Mouse (Mus musculus) forebrain, embryonic 12.5 days (tissue): Measurements from ENCODE around the gene Lrpprc. TPM values are rescaled to one million over a fixed set of nuclear protein-coding genes. Genes with fewer than 3 reads are reported as not detected.

ENCODE experiments used
- ATAC-seq: fragments of 200-750 bp; cut with Nextera tagmentation; 2 replicates; pipeline ENCODE4 v1.8.0; 2017; ENCODE audit warnings: moderate TSS enrichment; ENCODE audit not compliant: low FRiP score
- H3K27ac ChIP-seq: fragments of 300-500 bp; sonication (generic); 2 replicates; pipeline ENCODE4 v1.5.1; 2016; ENCODE audit warnings: mild to moderate bottlenecking
- H3K27me3 ChIP-seq: fragments of 300-500 bp; sonication (generic); 2 replicates; pipeline ENCODE4 v1.6.1; 2016; ENCODE audit warnings: mild to moderate bottlenecking
- H3K36me3 ChIP-seq: fragments of 300-500 bp; sonication (generic); replicated peaks from 2 replicates; pipeline ENCODE4 v1.6.1; 2016; ENCODE audit warnings: mild to moderate bottlenecking
- H3K4me1 ChIP-seq: fragments of 300-500 bp; sonication (generic); 2 replicates; pipeline ENCODE4 v1.6.1; 2016
- H3K4me2 ChIP-seq: fragments of 300-500 bp; sonication (generic); 2 replicates; pipeline ENCODE4 v1.6.1; 2016; ENCODE audit warnings: mild to moderate bottlenecking, moderate library complexity
- H3K4me3 ChIP-seq: fragments of 300-500 bp; sonication (generic); replicated peaks from 2 replicates; pipeline ENCODE4 v1.5.1; 2016; ENCODE audit warnings: mild to moderate bottlenecking
- H3K9ac ChIP-seq: fragments of 300-500 bp; sonication (generic); 2 replicates; pipeline ENCODE4 v1.6.1; 2016; ENCODE audit warnings: mild to moderate bottlenecking
- H3K9me3 ChIP-seq: fragments of 300-500 bp; sonication (generic); 2 replicates; pipeline ENCODE4 v1.6.1; 2016
- WGBS: fragments of 180-500 bp; shearing (Covaris S2); methylation state at CpG from one replicate; pipeline ENCODE4 v1.1.7; 2016; 5-methylcytosine and 5-hydroxymethylcytosine counted together
- polyA plus RNA-seq: library from polyadenylated mRNA; unstranded; fragments of >200 nt; fragmentation: Nextera tagmentation; extraction: Ambion mirVana; gene quantifications from 2 replicates; pipeline ENCODE4 v1.2.1, GENCODE M21; 2016

Gene Lrpprc
- polyA plus RNA-seq, 1 experiment from 2014 or later: 49.3 TPM

DNA sequence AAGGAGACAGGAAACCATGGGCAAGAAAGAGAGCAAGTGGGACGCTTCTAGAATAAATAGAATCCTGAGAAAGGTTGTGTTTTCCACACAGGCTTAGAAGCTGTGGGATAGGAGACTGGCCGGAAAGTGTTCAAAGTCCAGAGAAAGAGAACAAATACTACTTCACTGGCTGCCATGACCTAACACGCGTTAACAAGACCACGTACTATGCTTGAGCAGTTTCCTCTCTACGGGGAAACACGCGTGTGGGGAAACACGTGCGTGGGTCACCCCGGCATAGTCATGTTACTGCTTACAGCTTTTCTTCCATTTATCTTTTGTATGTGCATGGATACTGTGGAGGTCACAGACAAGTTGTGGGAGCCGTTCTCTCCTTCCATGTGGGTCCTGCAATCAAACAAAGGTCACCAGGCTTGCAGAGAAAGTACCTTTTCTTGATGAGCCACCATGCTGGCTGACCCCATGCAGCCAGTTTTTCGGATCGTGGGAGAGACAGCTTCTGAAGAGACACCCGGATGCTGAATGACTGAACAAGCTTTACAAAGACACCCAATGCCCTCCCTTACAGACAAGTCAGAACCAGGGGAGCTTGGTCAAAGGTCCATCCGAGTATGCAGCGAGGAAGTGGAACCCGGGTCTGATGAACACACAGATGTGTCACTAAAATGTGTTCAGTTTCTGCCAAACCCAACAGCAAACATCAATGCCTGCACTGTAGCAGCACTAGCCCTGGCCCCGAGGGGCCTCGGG, 2.0 kb downstream of the Lrpprc start:
- ATAC-seq: no peak
- no peak overlapping the region for H3K4me2 ChIP-seq
- no peaks in the 10 kb centered on the region for H3K27me3 ChIP-seq
- H3K27ac ChIP-seq: no peak overlapping the region
- H3K9ac ChIP-seq: no peak overlapping the region
- peaks cover 6% of the 10 kb centered on the region; the same call in 1 of the 2 replicates for H3K36me3 ChIP-seq
- 93% methylated on average over 20 of the region's 20 CpGs for WGBS
- no peaks in the 10 kb centered on the region for H3K9me3 ChIP-seq
- H3K4me3 ChIP-seq: no peak overlapping the region
- peaks cover 27% of the 10 kb centered on the region for H3K4me1 ChIP-seq

DNA sequence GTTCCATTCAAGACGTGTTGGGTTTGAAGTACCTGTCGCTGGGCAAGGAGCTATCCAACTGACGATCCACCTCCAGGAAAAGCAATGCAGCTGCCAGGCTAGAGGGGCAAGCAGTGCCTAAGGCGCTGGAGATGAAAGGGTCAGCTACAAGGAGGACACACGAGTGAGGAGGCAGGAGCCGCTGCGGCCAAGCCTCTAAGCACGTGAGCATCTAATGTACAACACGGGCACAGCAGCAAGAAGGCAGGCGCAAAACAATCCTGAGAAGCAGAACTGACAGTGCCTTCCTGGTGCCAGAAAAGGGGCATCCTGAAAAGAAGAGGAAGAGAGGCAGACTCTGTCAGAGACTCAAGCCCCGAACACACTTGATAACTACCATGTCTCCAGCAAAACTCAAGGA, 3.1 kb downstream of the Lrpprc start:
- no peak for ATAC-seq
- H3K4me2 ChIP-seq: no peak overlapping the region
- H3K4me1 ChIP-seq: peaks cover 27% of the 10 kb centered on the region
- whole genome bisulfite sequencing: 90% methylated on average over 11 of the region's 11 CpGs
- H3K9ac ChIP-seq: no peak overlapping the region
- H3K9me3 ChIP-seq: no peaks in the 10 kb centered on the region
- H3K27ac ChIP-seq: no peak overlapping the region
- H3K27me3 ChIP-seq: no peaks in the 10 kb centered on the region
- H3K4me3 ChIP-seq: no peak overlapping the region
- peaks cover 9% of the 10 kb centered on the region; the same call in 1 of the 2 replicates for H3K36me3 ChIP-seq

DNA sequence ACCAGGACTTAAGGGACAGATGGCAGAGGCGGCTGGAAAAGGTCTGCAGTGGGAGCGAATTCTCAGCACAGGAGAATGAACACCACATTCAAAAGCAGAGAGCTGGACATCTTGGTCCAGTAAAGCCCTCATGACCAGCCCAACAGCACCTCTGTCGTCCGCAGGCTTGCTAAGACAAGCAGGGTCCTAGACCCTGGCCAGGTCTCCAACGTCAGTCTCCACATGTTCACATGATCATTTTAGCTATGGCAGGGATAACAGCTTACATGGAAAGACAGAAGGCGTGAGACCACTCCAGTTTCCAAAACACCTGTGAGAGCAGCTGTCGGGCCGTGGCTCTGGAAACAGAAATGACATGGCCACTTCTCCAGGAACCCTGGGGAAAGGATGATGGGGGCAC, 3.7 kb downstream of the Lrpprc start:
- Histone ChIP-seq H3K4me3 (no peak overlapping the region), H3K36me3 (peaks cover 9% of the 10 kb centered on the region; the same call in 1 of the 2 replicates), H3K27me3 (no peaks in the 10 kb centered on the region), H3K4me2 (no peak overlapping the region), H3K9me3 (no peaks in the 10 kb centered on the region), H3K27ac (no peak overlapping the region), H3K4me1 (peaks cover 24% of the 10 kb centered on the region), H3K9ac (no peak overlapping the region)
- ATAC-seq: no peak
- WGBS: 93% methylated on average over 8 of the region's 8 CpGs

DNA sequence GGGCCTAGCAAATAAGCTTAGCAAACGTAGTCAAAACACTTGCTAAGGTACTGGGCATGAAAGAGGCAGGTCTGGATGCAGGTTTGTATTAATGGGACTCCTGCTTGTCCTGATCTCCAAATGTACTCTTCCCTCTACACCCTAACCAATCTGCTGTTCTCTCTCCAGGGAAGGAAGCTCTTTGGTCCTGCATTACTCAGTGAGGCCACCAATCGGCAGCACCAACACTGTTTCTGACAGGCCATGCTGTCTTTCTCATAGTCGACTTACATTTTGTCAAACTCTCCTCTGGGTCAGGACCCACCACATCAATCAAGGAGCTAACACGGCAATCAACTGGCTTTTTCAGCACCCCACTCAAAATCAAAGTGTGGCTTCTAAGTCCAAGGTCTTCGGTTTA, 5.4 kb downstream of the Lrpprc start:
- no peak for ATAC-seq
- WGBS: 79% methylated on average over 5 of the region's 5 CpGs

DNA sequence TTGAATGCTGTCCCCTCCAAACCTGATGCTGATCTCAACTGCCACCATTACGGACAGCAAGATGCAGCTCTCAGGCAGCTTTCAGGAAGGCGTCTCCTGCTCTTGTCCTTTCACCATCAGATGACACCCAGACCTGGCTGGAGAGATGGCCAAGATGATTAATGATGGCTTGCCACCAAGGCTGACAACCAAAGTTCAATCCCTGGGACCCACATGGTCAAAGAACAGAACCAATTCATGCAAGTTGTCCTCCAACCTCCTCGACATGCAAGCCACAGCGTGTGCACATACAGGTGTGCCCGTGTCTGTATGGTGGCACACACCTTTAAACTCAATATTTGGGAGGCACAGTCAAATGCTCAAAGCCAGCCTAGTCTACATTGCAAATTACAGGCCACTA, 7.1 kb downstream of the Lrpprc start:
- Histone ChIP-seq H3K4me1 (0 out of 2 replicates have a peak, but pooled peaks cover under 1% of the 10 kb centered on the region), H3K9me3 (no peaks in the 10 kb centered on the region), H3K9ac (no peak overlapping the region), H3K36me3 (peaks cover 13% of the 10 kb centered on the region; the same call in 1 of the 2 replicates), H3K4me2 (no peak overlapping the region), H3K4me3 (no peak overlapping the region), H3K27me3 (no peaks in the 10 kb centered on the region), H3K27ac (no peak overlapping the region)
- 91% methylated on average over 5 of the region's 5 CpGs for WGBS
- no peak for ATAC-seq

More for the DNA sequence above, 5.4 kb downstream of the Lrpprc start:
- Histone ChIP-seq H3K9ac (no peak overlapping the region), H3K4me3 (no peak overlapping the region), H3K27ac (no peak overlapping the region), H3K4me2 (no peak overlapping the region), H3K9me3 (no peaks in the 10 kb centered on the region), H3K36me3 (peaks cover 13% of the 10 kb centered on the region; the same call in 1 of the 2 replicates), H3K27me3 (no peaks in the 10 kb centered on the region), H3K4me1 (peaks cover 16% of the 10 kb centered on the region)

DNA sequence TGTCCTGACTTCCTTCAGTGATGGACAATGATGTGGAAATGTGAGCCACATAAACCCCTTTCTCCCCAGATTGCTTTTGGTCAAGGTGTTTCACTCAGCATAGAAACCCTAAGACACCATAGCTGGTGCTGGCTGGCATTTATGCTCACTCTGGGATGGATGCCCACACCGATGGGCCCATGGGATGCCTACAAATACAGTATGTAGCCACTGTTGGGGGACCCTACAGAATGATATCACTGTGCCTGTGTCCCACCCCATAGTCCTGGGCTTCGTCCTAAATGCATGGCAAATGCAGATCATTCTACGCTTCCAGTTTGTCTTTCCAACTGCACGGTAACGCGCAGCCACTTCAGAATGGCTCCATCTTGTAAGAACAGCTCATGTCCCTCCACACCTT, 10.3 kb downstream of the Lrpprc start:
- ATAC-seq: no peak
- no peaks in the 10 kb centered on the region for H3K4me1 ChIP-seq
- H3K36me3 ChIP-seq: peaks cover 18% of the 10 kb centered on the region
- H3K4me2 ChIP-seq: no peak overlapping the region
- no peak overlapping the region for H3K27ac ChIP-seq
- no peaks in the 10 kb centered on the region for H3K27me3 ChIP-seq
- H3K9ac ChIP-seq: no peak overlapping the region
- H3K4me3 ChIP-seq: no peak overlapping the region
- WGBS: 94% methylated on average over 6 of the region's 6 CpGs
- H3K9me3 ChIP-seq: no peaks in the 10 kb centered on the region

DNA sequence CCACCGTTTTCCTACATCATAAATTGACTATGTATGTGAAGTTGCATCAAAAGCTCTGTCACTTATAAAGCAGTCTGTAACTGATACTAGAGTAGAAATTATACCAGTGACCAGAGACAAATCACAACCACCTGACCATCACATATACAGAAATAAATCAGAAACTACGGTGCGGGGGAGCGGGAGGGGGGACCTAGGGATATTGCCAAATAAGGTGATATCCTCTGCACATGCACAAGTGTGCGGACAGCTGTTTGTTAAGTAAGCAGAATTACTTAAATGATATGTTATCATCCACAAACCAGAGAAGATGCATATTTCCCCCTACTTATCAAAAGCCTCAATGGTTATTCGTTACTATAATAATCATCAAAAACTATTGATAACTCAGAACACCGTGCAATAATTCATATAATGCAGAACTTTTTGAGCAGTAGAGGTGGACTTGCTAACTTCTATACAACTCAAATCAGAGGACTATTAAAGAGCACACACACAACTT, 12.1 kb downstream of the Lrpprc start:
- H3K36me3 ChIP-seq: peaks cover 26% of the 10 kb centered on the region
- no peak overlapping the region for H3K27ac ChIP-seq
- no peak overlapping the region for H3K9ac ChIP-seq
- no peaks in the 10 kb centered on the region for H3K27me3 ChIP-seq
- H3K4me1 ChIP-seq: no peaks in the 10 kb centered on the region
- H3K9me3 ChIP-seq: no peaks in the 10 kb centered on the region
- 91% methylated on average over 7 of the region's 7 CpGs for WGBS
- H3K4me3 ChIP-seq: no peak overlapping the region
- no peak for ATAC-seq
- H3K4me2 ChIP-seq: no peak overlapping the region

DNA sequence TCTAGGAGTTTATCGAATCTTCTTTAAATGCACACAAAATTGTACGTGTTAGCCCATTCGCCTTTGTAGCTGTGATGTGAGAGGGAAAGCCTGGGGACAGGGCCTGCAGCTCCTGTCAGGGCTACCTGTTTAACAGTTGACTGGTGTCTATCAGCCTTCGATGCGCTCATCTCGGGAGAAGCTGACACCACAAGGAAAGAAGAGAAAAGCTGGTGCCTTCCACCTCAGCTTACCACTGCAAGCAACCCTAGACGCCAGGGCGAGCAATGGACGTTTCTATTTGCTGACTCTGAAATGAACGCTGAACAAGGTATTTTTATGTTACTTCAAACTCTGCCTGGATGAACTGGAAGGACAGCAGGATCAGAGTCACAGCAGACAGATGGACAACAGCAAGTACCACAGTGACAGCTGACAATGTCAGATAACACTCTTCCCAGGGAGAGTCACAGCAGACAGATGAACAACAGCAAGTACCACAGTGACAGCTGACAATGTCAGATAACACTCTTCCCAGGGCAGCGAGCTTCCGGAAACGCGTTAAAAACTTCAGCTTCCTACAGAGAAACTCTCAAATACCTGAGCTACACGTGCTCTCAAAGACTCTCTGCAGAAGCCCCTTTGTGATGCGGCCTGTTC, 14.1 kb downstream of the Lrpprc start:
- Histone ChIP-seq H3K4me2 (no peak overlapping the region), H3K9ac (no peak overlapping the region), H3K9me3 (no peaks in the 10 kb centered on the region), H3K36me3 (peaks cover 23% of the 10 kb centered on the region), H3K27ac (no peak overlapping the region), H3K4me1 (no peaks in the 10 kb centered on the region), H3K27me3 (no peaks in the 10 kb centered on the region), H3K4me3 (no peak overlapping the region)
- 93% methylated on average over 16 of the region's 16 CpGs for WGBS
- ATAC-seq: no peak

DNA sequence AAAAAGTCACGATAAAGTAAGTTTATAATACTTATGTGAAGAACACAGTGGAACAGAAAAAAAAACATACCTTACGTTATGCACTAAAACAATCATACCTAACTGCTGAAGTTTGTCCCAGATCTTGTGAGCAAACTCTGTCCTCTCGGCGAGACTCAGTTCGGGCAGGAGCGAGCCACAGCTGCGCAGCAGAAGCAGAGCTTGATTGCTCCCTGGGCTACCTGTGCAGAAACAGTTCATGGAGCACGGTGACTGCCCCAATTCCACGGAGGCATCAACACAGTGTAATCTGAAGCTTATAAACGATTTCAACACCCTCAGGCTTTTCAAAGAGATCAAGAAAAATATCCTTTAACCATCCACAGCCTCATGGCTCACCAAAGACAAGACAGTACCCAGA, 15.3 kb downstream of the Lrpprc start:
- H3K9me3 ChIP-seq: no peaks in the 10 kb centered on the region
- H3K27me3 ChIP-seq: no peaks in the 10 kb centered on the region
- ATAC-seq: no peak
- no peak overlapping the region for H3K9ac ChIP-seq
- no peak overlapping the region for H3K27ac ChIP-seq
- H3K4me2 ChIP-seq: no peak overlapping the region
- no peak overlapping the region for H3K4me3 ChIP-seq
- no peaks in the 10 kb centered on the region for H3K4me1 ChIP-seq
- peaks cover 28% of the 10 kb centered on the region for H3K36me3 ChIP-seq
- 95% methylated on average over 10 of the region's 10 CpGs for WGBS

DNA sequence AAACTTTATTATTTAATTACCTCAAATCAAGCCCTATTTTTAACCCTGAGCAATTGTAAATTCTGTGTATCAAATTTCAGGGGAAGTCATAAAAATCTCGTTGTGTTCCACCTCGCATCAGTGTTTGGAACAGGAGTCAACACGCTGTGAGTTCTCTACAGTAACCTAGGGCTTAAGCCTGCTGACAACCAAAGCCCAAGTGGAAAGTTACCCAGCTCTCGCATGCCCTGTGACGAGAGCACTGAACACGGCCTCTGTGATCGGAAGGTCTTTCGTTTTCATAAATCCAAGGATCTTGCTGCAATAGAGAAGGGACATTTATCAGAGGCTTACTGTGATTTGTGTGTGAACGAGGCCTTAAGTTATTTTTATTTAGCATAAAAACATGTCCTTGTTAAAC, 18.7 kb downstream of the Lrpprc start:
- no peaks in the 10 kb centered on the region for H3K4me1 ChIP-seq
- no peaks in the 10 kb centered on the region for H3K27me3 ChIP-seq
- peaks cover 47% of the 10 kb centered on the region for H3K36me3 ChIP-seq
- H3K27ac ChIP-seq: no peak overlapping the region
- no peak overlapping the region for H3K4me3 ChIP-seq
- no peaks in the 10 kb centered on the region for H3K9me3 ChIP-seq
- H3K4me2 ChIP-seq: no peak overlapping the region
- WGBS: 95% methylated on average over 9 of the region's 9 CpGs
- no peak for ATAC-seq
- H3K9ac ChIP-seq: no peak overlapping the region

DNA sequence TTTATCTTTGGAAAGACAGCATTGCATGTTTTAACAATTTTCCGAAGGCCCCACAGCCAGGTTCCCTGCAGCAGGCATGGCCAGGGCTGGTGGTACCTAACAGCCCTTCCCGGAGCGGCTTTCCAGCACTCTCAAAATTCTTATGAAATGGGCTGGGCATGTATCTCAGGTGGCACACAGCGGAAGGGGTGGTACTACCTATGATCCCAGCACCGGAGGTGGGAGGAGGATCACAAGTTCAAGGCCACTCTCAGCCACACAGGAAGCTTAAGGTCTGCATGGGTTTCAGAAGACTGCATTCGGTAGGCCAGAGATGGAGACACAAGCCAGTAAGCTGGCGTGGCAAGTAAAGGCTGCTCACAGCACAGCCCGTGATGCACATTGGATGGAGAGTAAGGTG, 31.6 kb downstream of the Lrpprc start:
- Histone ChIP-seq H3K4me1 (no peaks in the 10 kb centered on the region), H3K9me3 (no peaks in the 10 kb centered on the region), H3K36me3 (peaks cover 32% of the 10 kb centered on the region), H3K27ac (no peak overlapping the region), H3K4me2 (no peak overlapping the region), H3K4me3 (no peak overlapping the region), H3K27me3 (no peaks in the 10 kb centered on the region), H3K9ac (no peak overlapping the region)
- 88% methylated on average over 8 of the region's 8 CpGs for WGBS
- ATAC-seq: no peak

DNA sequence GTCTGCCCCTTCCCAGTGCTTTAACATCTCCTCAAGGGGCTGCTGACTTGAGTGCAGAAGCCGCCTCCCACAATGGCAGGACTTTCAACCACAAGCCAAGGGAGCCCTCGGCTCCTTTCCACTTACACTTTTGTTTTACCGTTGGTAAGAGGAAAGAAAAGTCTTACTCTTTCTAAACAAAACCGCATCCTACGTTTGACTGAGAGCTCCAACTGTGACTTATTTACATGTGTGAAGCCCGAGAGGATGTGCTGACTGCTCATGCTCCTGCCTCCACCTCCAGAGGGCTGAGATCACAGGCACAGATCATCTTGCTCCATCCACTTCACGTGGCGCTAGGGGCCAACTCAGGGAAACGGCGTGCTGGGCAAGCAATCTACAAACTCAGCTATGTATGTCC, 32.2 kb downstream of the Lrpprc start:
- no peaks in the 10 kb centered on the region for H3K9me3 ChIP-seq
- H3K4me1 ChIP-seq: no peaks in the 10 kb centered on the region
- no peak overlapping the region for H3K27ac ChIP-seq
- H3K36me3 ChIP-seq: peaks cover 26% of the 10 kb centered on the region
- H3K9ac ChIP-seq: no peak overlapping the region
- no peak overlapping the region for H3K4me3 ChIP-seq
- H3K27me3 ChIP-seq: no peaks in the 10 kb centered on the region
- 16% methylated on average over 10 of the region's 10 CpGs for WGBS
- ATAC-seq: no peak
- H3K4me2 ChIP-seq: no peak overlapping the region

DNA sequence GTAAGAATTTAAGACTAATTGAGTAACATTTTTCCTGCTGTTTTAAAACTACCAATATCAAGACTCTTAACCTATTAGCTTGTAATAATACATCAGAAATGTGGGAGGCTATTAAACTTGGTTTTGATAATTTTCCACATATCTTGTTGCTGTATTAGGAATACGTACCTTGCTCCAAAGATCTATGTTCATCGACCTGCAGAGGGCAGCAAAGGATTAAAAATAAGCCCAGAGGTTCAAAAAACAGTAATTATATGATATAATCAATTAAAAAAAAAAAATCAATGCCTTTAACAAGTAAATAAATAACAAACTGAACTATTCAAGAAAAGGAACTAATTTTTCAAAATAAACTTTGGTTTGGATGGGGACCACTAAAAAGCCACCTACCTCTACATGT, 34.5 kb downstream of the Lrpprc start:
- Histone ChIP-seq H3K4me2 (no peak overlapping the region), H3K27me3 (no peaks in the 10 kb centered on the region), H3K36me3 (peaks cover 17% of the 10 kb centered on the region), H3K4me3 (no peak overlapping the region), H3K9me3 (no peaks in the 10 kb centered on the region), H3K27ac (no peak overlapping the region), H3K9ac (no peak overlapping the region), H3K4me1 (peaks cover 9% of the 10 kb centered on the region)
- 80% methylated on average over 2 of the region's 2 CpGs for WGBS
- ATAC-seq: no peak
